Mouse (Mus musculus) intestine, embryonic 14.5 days (tissue): ENCODE data around the gene Bicra. TPM values are rescaled to one million over a fixed set of nuclear protein-coding genes. Genes with fewer than 3 reads are reported as not detected.
A peak's percentile ranks its signal among the peaks of the same experiment; 100 is the strongest.

ENCODE experiments used
- ATAC-seq: fragments of 200-750 bp; cut with Nextera tagmentation; replicated peaks from 2 replicates; pipeline ENCODE4 v1.8.0; 2017; ENCODE audit warnings: low read depth, moderate number of reproducible peaks, moderate TSS enrichment, moderate library complexity; ENCODE audit not compliant: low FRiP score, low TSS enrichment
- DNase-seq: peaks from one replicate; pipeline ENCODE4 v3.0.0-alpha.2; 2018; ENCODE audit warnings: low spot score
- H3K27ac ChIP-seq: fragments of 300-500 bp; sonication (generic); 2 replicates; pipeline ENCODE4 v1.5.1; 2014; ENCODE audit warnings: low read depth, mild to moderate bottlenecking, control low read depth
- H3K27me3 ChIP-seq: fragments of 300-500 bp; sonication (generic); replicated peaks from 2 replicates; pipeline ENCODE4 v1.6.1; 2014; ENCODE audit warnings: low read length, control low read depth; ENCODE audit not compliant: control insufficient read depth, insufficient read depth
- H3K36me3 ChIP-seq: fragments of 300-500 bp; sonication (generic); 2 replicates; pipeline ENCODE4 v1.6.1; 2014; ENCODE audit warnings: low read length, control low read depth; ENCODE audit not compliant: control insufficient read depth, insufficient read depth
- H3K4me1 ChIP-seq: fragments of 300-500 bp; sonication (generic); replicated peaks from 2 replicates; pipeline ENCODE4 v1.6.1; 2014; ENCODE audit warnings: low read length, control low read depth, mixed read lengths; ENCODE audit not compliant: control insufficient read depth, insufficient read depth
- H3K4me2 ChIP-seq: fragments of 300-500 bp; sonication (generic); 2 replicates; pipeline ENCODE4 v1.6.1; 2014; ENCODE audit warnings: low read length
- H3K4me3 ChIP-seq: fragments of 300-500 bp; sonication (generic); 2 replicates; pipeline ENCODE4 v1.5.1; 2014; ENCODE audit warnings: low read depth, low read length, control low read depth, mixed read lengths
- H3K9ac ChIP-seq: fragments of 300-500 bp; sonication (generic); 2 replicates; pipeline ENCODE4 v1.6.1; 2014; ENCODE audit warnings: mild to moderate bottlenecking, low read length
- H3K9me3 ChIP-seq: fragments of 300-500 bp; sonication (generic); 2 replicates; pipeline ENCODE4 v1.6.1; 2016; ENCODE audit warnings: low read length, control low read depth; ENCODE audit not compliant: control insufficient read depth
- WGBS: fragments of 180-500 bp; shearing (Covaris S2); extraction: QIAGEN DNeasy Blood & Tissue Kit; methylation state at CpG from one replicate; pipeline ENCODE4 v1.1.7; 2014; 5-methylcytosine and 5-hydroxymethylcytosine counted together
- polyA plus RNA-seq: library from polyadenylated mRNA; unstranded; fragments of >200 nt; fragmentation: Nextera tagmentation; extraction: Ambion mirVana; gene quantifications from 2 replicates; pipeline ENCODE4 v1.2.1, GENCODE M21; 2014

Bicra gene
- polyA plus RNA-seq, 1 experiment from 2014 or later, result 7.4 TPM

DNA sequence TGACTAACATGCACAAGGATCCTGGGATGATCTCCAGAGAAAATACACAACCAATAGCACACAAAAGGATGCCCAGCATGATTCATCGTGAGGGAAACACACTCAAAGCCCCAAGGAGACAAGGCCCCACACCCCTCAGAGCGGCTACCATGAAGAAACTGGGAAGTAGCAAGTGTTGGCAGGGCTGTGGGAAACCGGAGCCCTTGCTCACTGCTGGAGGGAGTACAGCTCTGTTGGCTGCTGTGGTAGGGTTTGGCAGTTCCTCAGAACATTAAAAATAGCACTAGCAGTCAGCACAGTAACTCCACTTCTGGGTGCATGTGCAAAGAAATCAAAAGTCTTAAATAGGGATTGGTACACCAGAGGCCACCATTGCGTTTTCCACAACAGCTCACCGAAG, 45.5 kb downstream of the Bicra start:
- Histone ChIP-seq H3K4me3 (no peak overlapping the region), H3K4me1 (no peaks in the 10 kb centered on the region), H3K27ac (no peak overlapping the region), H3K27me3 (no peaks in the 10 kb centered on the region), H3K4me2 (no peak overlapping the region), H3K9me3 (no peaks in the 10 kb centered on the region), H3K9ac (no peak overlapping the region), H3K36me3 (peaks cover 9% of the 10 kb centered on the region)
- 94% methylated on average over 5 of the region's 5 CpGs for WGBS
- DNase-seq (no peak), ATAC-seq (no peak)

DNA sequence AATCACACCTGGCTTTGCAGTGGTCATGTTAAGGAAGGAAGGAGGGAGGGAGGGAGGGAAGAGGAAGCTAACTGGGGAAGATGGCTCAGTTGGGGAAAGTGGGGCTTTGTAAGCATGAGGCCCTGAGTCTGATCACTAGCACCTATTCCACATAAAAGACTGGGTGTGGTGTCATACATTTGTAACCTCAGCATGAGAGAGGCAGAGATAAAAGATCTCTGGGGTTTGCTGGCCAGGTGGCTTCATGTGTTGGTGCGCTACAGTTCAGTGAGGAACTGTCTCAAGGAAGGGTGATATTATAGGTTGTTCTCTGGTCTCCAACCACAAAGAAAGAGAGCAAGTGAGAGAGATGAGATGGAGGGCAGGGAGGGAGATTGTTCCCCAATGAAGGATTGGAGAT, 46.0 kb downstream of the Bicra start:
- Histone ChIP-seq H3K9me3 (no peaks in the 10 kb centered on the region), H3K9ac (no peak overlapping the region), H3K27me3 (no peaks in the 10 kb centered on the region), H3K4me2 (no peak overlapping the region), H3K4me3 (no peak overlapping the region), H3K27ac (no peak overlapping the region), H3K36me3 (peaks cover 14% of the 10 kb centered on the region), H3K4me1 (no peaks in the 10 kb centered on the region)
- ATAC-seq (no peak), DNase-seq (no peak)
- WGBS, result 93% methylated on average over 1 of the region's 1 CpGs

DNA sequence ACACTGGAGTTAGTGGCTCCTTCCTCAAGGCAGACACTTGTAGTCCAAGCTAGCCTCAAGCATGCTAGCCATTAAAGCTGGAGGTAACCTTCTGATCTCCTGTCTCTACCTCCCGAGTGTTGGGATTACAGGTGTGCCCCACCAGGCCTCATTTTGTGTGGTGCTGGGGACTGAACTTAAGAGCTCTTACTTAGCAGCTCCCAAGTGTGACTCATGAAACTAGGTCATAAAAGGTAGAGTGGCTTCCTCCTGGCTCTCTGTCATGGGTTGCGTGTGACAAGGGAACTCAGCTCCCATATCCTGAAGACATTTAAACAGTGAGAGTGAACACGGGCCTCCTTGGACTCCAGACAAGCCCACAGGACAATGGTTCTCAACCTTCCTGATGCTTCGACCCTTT, 53.9 kb downstream of the Bicra start:
- Histone ChIP-seq H3K27ac (no peak overlapping the region), H3K4me3 (no peak overlapping the region), H3K9ac (no peak overlapping the region), H3K27me3 (no peaks in the 10 kb centered on the region), H3K4me2 (no peak overlapping the region), H3K9me3 (no peaks in the 10 kb centered on the region), H3K36me3 (peaks cover 78% of the 10 kb centered on the region), H3K4me1 (no peaks in the 10 kb centered on the region)
- 92% methylated on average over 4 of the region's 4 CpGs for WGBS
- DNase-seq (no peak), ATAC-seq (no peak)

DNA sequence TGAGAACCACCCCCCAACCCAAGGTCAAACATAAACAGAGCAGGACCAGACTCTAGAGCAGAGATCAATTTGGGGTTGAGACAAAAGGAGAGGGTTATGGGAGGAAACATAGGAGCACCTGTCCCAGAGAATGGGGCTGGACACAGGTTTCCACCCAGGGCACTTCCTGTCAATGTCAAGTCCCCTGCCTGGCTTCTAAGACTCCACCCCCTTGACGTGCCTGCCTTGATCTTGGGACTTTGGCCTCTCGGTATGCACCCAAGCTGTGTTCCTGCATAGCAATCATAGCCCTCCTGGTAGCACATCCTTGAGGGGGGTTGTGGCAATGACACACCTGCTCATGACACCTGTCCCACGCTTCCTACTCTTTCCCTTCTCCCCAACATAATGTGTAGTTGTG, 54.6 kb downstream of the Bicra start:
- H3K4me2 ChIP-seq, result no peak overlapping the region
- H3K9me3 ChIP-seq, result no peaks in the 10 kb centered on the region
- no peaks in the 10 kb centered on the region for H3K4me1 ChIP-seq
- H3K9ac ChIP-seq, result no peak overlapping the region
- peaks cover 84% of the 10 kb centered on the region for H3K36me3 ChIP-seq
- 83% methylated on average over 3 of the region's 3 CpGs for WGBS
- H3K27ac ChIP-seq, result no peak overlapping the region
- no peak overlapping the region for H3K4me3 ChIP-seq
- peak; percentile 20; the same call in 1 of the 2 replicates for ATAC-seq
- no peak for DNase-seq
- H3K27me3 ChIP-seq, result no peaks in the 10 kb centered on the region

DNA sequence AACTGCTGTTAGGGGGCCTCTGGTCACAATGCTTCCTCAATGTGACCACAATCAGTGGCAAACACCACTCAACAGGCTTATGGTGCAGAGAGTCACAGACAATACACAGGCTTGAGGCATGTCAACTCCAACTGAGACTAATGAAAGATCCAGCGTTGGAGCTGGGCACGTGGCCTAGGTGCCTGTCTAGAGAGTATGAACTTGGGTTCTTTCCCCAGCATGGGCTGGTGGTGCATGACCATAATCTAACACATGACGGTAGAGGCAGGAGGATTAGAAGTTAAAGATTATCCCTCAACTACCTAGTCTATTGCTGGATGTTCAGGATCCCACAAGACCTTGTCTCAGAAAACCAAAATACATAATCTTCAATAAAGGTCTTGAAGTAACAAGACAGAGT, 56.0 kb downstream of the Bicra start:
- no peaks in the 10 kb centered on the region for H3K9me3 ChIP-seq
- no peak overlapping the region for H3K9ac ChIP-seq
- DNase-seq, result no peak
- H3K4me3 ChIP-seq, result no peak overlapping the region
- 90% methylated on average over 3 of the region's 3 CpGs for WGBS
- no peak overlapping the region for H3K4me2 ChIP-seq
- H3K36me3 ChIP-seq, result peaks cover 88% of the 10 kb centered on the region
- no peak overlapping the region for H3K27ac ChIP-seq
- H3K27me3 ChIP-seq, result no peaks in the 10 kb centered on the region
- H3K4me1 ChIP-seq, result no peaks in the 10 kb centered on the region
- ATAC-seq, result no peak

DNA sequence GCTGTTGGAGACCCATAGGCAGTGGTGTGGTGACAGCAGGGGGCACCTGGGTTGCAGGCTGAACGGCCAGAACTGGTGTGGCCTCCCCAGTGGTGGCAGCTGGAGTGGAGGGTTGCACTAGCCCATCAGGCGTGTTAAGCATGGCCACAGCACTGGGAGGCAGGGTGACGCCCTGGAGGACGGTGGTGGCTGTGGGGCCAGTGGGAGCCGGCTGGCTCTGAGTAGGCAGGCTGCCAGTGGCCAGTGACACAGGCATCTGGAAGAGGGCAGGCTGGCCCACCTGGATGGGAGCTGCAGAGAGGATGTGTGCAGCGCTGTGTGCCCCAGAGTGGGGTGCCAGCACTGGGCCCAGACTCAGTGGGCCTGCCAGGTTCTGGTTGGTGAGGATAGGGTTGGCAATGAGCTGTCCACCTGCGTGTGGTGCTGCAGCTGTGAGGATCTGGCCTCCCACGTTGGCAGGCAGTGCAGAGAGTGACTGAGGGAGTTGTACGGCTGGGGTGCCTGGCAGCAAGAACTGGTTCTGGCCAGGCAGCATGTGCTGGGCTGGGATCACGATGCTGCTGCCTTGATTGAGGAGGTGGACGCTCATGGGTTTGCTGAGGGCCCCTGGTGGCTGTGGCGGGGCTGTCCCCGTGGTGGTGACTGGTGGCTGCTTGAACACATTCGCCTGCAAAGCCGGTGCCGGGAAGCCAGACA, 59.9 kb downstream of the Bicra start:
- no peak overlapping the region for H3K9ac ChIP-seq

DNA sequence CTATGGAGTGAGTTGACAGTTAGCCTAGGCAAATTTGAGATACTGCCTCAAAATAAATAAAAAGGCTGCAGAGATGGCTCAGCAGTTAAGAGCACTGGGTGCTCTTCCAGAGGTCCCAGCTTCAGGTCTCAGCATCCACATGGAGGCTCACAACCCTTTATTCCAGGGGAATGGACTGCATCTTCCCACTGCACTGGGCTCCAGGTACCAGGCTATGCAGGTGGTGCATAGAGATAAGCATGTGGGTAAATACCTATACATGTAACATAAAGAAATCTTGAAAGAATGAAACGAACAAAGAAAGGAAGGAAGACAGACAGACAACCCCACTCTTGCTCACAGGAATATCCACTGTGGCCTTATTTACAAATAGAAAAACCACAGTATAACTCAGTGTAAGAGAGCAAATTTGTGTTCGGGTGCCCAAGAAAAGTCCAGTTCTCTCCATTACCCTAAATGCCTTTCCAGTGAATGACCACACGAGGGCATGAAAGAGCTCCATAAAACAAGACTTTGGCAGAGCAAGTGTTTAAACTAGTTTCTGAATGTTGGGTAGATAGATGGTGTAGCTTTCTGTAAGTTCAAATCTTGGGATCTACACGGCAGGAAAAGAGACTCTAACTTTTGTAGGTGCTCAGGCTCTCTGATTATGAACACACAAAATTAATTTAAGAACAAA, 64.9 kb downstream of the Bicra start:
- peaks cover 59% of the 10 kb centered on the region for H3K36me3 ChIP-seq
- no peaks in the 10 kb centered on the region for H3K4me1 ChIP-seq
- H3K9ac ChIP-seq, result no peak overlapping the region
- no peaks in the 10 kb centered on the region for H3K9me3 ChIP-seq
- DNase-seq (no peak), ATAC-seq (no peak)
- H3K27ac ChIP-seq, result no peak overlapping the region
- H3K4me2 ChIP-seq, result no peak overlapping the region
- no peak overlapping the region for H3K4me3 ChIP-seq
- 38% methylated on average over 4 of the region's 4 CpGs for WGBS
- H3K27me3 ChIP-seq, result no peaks in the 10 kb centered on the region

More for the DNA sequence above, 59.9 kb downstream of the Bicra start:
- Histone ChIP-seq H3K36me3 (peaks cover 68% of the 10 kb centered on the region), H3K27ac (no peak overlapping the region), H3K4me3 (no peak overlapping the region), H3K4me2 (no peak overlapping the region), H3K27me3 (no peaks in the 10 kb centered on the region), H3K4me1 (no peaks in the 10 kb centered on the region), H3K9me3 (no peaks in the 10 kb centered on the region)
- ATAC-seq (no peak), DNase-seq (no peak)
- WGBS, result 90% methylated on average over 16 of the region's 16 CpGs

DNA sequence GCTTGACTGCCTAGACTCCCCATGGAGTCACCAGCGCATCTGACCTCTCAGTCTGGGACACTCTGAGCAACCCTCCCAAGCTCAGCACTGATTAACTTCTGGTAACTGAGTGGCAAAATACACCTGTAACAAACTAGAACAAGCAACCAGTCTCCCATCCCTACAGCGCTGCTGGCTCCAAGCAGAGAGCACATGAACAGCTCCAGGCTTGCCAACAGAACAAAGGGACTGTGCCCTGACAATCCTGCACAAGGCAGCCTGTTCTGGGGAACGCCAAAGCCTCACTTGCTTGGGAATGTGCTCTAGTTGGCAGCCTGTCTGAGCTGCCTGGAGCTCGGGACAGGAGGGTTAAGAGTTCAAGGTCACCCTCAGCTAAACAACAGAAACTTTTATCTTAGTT, 66.2 kb downstream of the Bicra start:
- DNase-seq (no peak), ATAC-seq (no peak)
- no peak overlapping the region for H3K9ac ChIP-seq
- no peak overlapping the region for H3K4me2 ChIP-seq
- no peaks in the 10 kb centered on the region for H3K9me3 ChIP-seq
- no peak overlapping the region for H3K27ac ChIP-seq
- no peaks in the 10 kb centered on the region for H3K4me1 ChIP-seq
- peaks cover 56% of the 10 kb centered on the region for H3K36me3 ChIP-seq
- 80% methylated on average over 4 of the region's 4 CpGs for WGBS
- H3K4me3 ChIP-seq, result no peak overlapping the region
- H3K27me3 ChIP-seq, result no peaks in the 10 kb centered on the region

DNA sequence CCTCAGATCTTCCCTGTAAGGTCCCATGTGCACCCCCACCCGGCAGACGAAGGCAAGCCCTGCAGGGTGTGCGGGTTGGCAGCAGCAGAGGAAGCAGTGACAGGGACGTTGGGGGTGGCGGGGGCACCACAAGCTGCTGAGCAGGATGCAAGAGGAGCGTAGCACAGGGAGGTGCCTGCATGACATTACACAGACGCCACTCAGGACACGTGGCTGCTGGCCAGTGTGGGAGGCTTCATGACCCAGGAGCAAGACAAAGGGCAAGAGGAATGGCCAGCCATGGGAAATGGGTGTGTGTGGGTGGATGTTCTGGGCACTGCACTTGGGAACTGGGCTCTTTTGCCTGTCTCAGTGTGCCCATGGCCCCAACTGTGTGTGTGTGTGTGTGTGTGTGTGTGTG, 67.5 kb downstream of the Bicra start:
- DNase-seq (no peak), ATAC-seq (no peak)
- H3K27me3 ChIP-seq, result no peaks in the 10 kb centered on the region
- 71% methylated on average over 8 of the region's 8 CpGs for WGBS
- H3K9me3 ChIP-seq, result no peaks in the 10 kb centered on the region
- H3K9ac ChIP-seq, result no peak overlapping the region
- no peak overlapping the region for H3K4me3 ChIP-seq
- H3K27ac ChIP-seq, result no peak overlapping the region
- no peak overlapping the region for H3K4me2 ChIP-seq
- no peaks in the 10 kb centered on the region for H3K4me1 ChIP-seq
- H3K36me3 ChIP-seq, result peaks cover 52% of the 10 kb centered on the region
